Comparison of ENCODE assay signal across 35 mouse cellular contexts in the genomic region with DNA sequence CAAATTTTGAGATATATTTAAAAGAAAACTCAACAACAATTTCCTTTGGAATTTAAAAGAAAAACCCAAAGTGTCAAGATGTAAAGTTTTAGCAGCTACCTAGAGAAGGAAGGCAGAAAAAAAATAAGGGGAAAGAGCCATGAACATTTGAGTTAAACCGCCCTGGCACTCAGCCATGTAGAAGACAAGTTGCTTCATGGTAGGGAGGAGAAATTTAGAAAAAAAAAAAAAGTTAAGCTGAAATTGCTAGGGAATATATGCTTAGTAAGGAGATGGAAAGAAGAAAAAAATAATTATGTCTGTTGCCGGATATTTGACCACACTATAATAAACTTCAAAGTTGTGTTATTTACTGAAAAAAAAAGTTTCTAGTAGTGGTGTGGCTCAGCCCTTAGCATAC.
"Had no signal": no experiment of that assay in that cellular context is flagged by ENCODE, and none has a peak within 500 bp of the region (broad histone marks: within the 10 kb centered on the region; RNA-seq: fewer than 3 reads in every experiment).

No protein-coding gene starts in this region.

- H3K9ac ChIP-seq: heart, embryonic 12.5 days; heart, embryonic 13.5 days; heart, embryonic 15.5 days; hindbrain, embryonic 12.5 days; hindbrain, embryonic 13.5 days; hindbrain, embryonic 14.5 days; hindbrain, embryonic 15.5 days; intestine, embryonic 15.5 days; kidney, embryonic 15.5 days had no signal

- H3K4me1 ChIP-seq: heart, embryonic 10.5 days; heart, embryonic 12.5 days; heart, embryonic 13.5 days; heart, embryonic 15.5 days; hindbrain, embryonic 10.5 days; hindbrain, embryonic 12.5 days; hindbrain, embryonic 13.5 days; hindbrain, embryonic 15.5 days; intestine, embryonic 15.5 days; kidney, embryonic 15.5 days had no signal

- H3K9me3 ChIP-seq: heart, embryonic 10.5 days; heart, embryonic 12.5 days; heart, embryonic 13.5 days; heart, embryonic 15.5 days; hindbrain, embryonic 10.5 days; hindbrain, embryonic 12.5 days; hindbrain, embryonic 13.5 days; hindbrain, embryonic 15.5 days; intestine, embryonic 15.5 days; kidney, embryonic 15.5 days had no signal

- H3K36me3 ChIP-seq: heart, embryonic 10.5 days; heart, embryonic 12.5 days; heart, embryonic 13.5 days; heart, embryonic 15.5 days; hindbrain, embryonic 10.5 days; hindbrain, embryonic 12.5 days; hindbrain, embryonic 13.5 days; hindbrain, embryonic 15.5 days; intestine, embryonic 15.5 days; kidney, embryonic 15.5 days had no signal

- H3K4me3 ChIP-seq: heart, embryonic 10.5 days; heart, embryonic 12.5 days; heart, embryonic 13.5 days; heart, embryonic 15.5 days; hindbrain, embryonic 10.5 days; hindbrain, embryonic 12.5 days; hindbrain, embryonic 13.5 days; hindbrain, embryonic 15.5 days; intestine, embryonic 15.5 days; kidney, embryonic 15.5 days; layer of hippocampus, adult 2 months; left cerebral cortex, adult 2 months had no signal

- DNase-seq: heart, postnatal 10 days; heart, postnatal 14 days; heart, postnatal 36 days; heart, postnatal 4 days; kidney, adult 11 months; kidney, adult 18-20 months; kidney, adult 2 months; kidney, adult 8-10 months; kidney, adult 9 months; kidney, postnatal 10 days; kidney, postnatal 14 days; kidney, postnatal 25 days; kidney, postnatal 36 days; kidney, postnatal 4 days; layer of hippocampus, adult 9-11 months; layer of hippocampus, postnatal 36 days had no signal

- H3K27me3 ChIP-seq: heart, embryonic 12.5 days; heart, embryonic 13.5 days; heart, embryonic 15.5 days; hindbrain, embryonic 12.5 days; hindbrain, embryonic 13.5 days; hindbrain, embryonic 15.5 days; intestine, embryonic 15.5 days; kidney, embryonic 15.5 days had no signal

- H3K27ac ChIP-seq: heart, embryonic 10.5 days; heart, embryonic 13.5 days; heart, embryonic 15.5 days; hindbrain, embryonic 10.5 days; hindbrain, embryonic 12.5 days; hindbrain, embryonic 13.5 days; hindbrain, embryonic 14.5 days; hindbrain, embryonic 15.5 days; hindbrain, postnatal 0 days; intestine, embryonic 15.5 days; kidney, embryonic 15.5 days; kidney, postnatal 0 days; layer of hippocampus, adult 2 months; left cerebral cortex, adult 2 months had no signal

- ATAC-seq: hindbrain, embryonic 16.5 days; hindbrain, postnatal 0 days; inflammation-experienced regulatory T-cells, adult 6 months; intestine, embryonic 15.5 days; intestine, embryonic 16.5 days; intestine, postnatal 0 days had no signal
